Mouse (Mus musculus): ENCODE data around the gene Cnr1. TPM values are rescaled to one million over a fixed set of nuclear protein-coding genes. Genes with fewer than 3 reads are reported as not detected.

Cnr1 gene
- polyA plus RNA-seq, 1 experiment from 2014 or later: 3.6 TPM

Other genes starting within 250 kb of the Cnr1 start
- gene Spaca1, start 125.6 kb downstream of the Cnr1 start, polyA plus RNA-seq (2015; fragmentation: Nextera tagmentation; extraction: Ambion mirVana): 2.5 and 3.8 TPM in 2 replicates

Measured in embryonic facial prominence, embryonic 13.5 days (tissue).